Mouse (Mus musculus) brown adipose tissue, adult 24 weeks (tissue): ENCODE measurements around the gene Nupr1. TPM values are rescaled to one million over a fixed set of nuclear protein-coding genes. Genes with fewer than 3 reads are reported as not detected.
A peak's percentile ranks its signal among the peaks of the same experiment; 100 is the strongest.

Experiments
- H3K27ac ChIP-seq: fragments of 200-500 bp; replicated peaks from 2 replicates; pipeline ENCODE4 v1.5.1; 2012; ENCODE audit warnings: low read depth, mild to moderate bottlenecking, low read length
- H3K4me1 ChIP-seq: fragments of 200-500 bp; 2 replicates; pipeline ENCODE4 v1.6.1; 2012; ENCODE audit warnings: low read length, mixed read lengths; ENCODE audit not compliant: control insufficient read depth, insufficient read depth, insufficient read length
- H3K4me3 ChIP-seq: fragments of 200-500 bp; 2 replicates; pipeline ENCODE4 v1.5.1; 2012; ENCODE audit warnings: low read depth, mild to moderate bottlenecking, low read length, moderate library complexity; ENCODE audit not compliant: insufficient read depth
- polyA plus RNA-seq: library from polyadenylated mRNA; stranded (reverse); fragments of >200 nt; gene quantifications from 2 replicates; pipeline ENCODE4 v1.2.4, GENCODE M21; 2012; ENCODE audit not compliant: missing spikeins, insufficient read depth, insufficient read length

Gene Nupr1
- polyA plus RNA-seq, 1 experiment = 89.5 TPM

- Histone ChIP-seq H3K27ac (no peak overlapping the region), H3K4me1 (peaks cover 9% of the 10 kb centered on the region), H3K4me3 (no peak overlapping the region)
Observed at GRCm38 (mm10) chr7:126596414-126596813, 34.2 kb downstream of the Nupr1 start.

- Histone ChIP-seq H3K4me3 (no peak overlapping the region), H3K27ac (no peak overlapping the region)
Observed at GRCm38 (mm10) chr7:126595890-126596289, 34.8 kb downstream of the Nupr1 start.

GRCm38 (mm10) chr7:126594862-126595561, 35.6 kb downstream of the Nupr1 start, which contains the start of gene Il27:
Il27 (minus strand) TSS chr7:126594941.
- H3K27ac ChIP-seq = no peak within 1 kb of the TSS
- H3K4me1 ChIP-seq = peaks cover 9% of the 10 kb centered on the region
- no peak within 1 kb of the TSS for H3K4me3 ChIP-seq

More at GRCm38 (mm10) chr7:126595890-126596289, 34.8 kb downstream of the Nupr1 start:
- peaks cover 9% of the 10 kb centered on the region for H3K4me1 ChIP-seq

DNA sequence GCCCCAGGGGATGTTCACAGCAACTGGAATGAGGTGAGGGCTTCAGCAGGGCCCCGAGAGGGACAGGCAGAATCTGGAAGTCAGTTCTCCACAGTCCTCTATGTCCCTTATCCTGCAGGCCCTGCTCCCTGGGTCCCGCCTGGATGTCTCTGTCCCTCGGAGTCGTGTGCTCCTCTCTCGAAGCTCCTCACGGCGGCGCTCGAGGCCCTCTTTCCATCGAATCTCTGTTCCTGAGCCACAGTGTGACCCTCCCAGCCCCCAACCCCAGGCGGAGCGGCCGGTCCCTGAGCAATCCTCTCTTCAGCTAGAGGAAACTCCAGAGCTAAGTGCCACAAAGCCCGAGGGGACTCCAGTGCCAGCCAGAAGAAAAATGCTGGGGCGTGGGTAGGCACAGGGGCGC, 42.9 kb downstream of the Nupr1 start:
- Histone ChIP-seq H3K27ac (peak overlapping the region; percentile 20), H3K4me3 (peak overlapping the region; percentile 13; the same call in 1 of the 2 replicates), H3K4me1 (peaks cover 10% of the 10 kb centered on the region)

DNA sequence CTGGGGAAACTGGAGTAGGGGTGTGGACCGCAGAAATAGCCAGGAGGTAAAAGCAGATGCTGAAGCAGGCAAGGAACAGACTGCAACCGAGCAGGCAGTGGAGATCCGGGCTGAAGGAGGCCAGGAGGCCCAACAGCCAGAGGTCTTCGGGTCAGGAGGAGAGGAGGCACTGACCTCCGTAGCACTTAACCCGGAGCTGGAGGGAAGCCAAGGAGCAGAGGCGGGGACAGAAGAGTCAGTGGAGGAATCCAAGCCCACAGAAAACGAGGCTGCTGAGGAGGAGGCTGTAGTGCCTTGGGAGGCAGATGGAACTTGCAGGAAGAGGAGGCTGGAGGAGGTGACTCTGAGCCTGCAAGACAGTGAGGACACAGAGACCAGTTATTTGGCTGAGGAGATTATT, 43.8 kb downstream of the Nupr1 start:
- Histone ChIP-seq H3K27ac (peak overlapping the region; percentile 42), H3K4me3 (peak overlapping the region; percentile 20), H3K4me1 (peaks cover 5% of the 10 kb centered on the region; the same call in 1 of the 2 replicates)

GRCm38 (mm10) chr7:126585717-126586116, 44.9 kb downstream of the Nupr1 start, which contains the start of gene Cln3:
Cln3 (minus strand) TSS chr7:126585817.
- peaks cover 5% of the 10 kb centered on the region; the same call in 1 of the 2 replicates for H3K4me1 ChIP-seq
- H3K27ac ChIP-seq = peak within 1 kb of the TSS; percentile 42
- peak within 1 kb of the TSS; percentile 32 for H3K4me3 ChIP-seq

- Histone ChIP-seq H3K4me3 (peak within 1 kb of the TSS; percentile 66), H3K27ac (peak within 1 kb of the TSS; percentile 90), H3K4me1 (peaks cover 5% of the 10 kb centered on the region; the same call in 1 of the 2 replicates)
Observed at GRCm38 (mm10) chr7:126584506-126584977, 46.1 kb downstream of the Nupr1 start, which contains the start of gene Apobr. Apobr (plus strand) TSS chr7:126584942.

- peak overlapping the region; percentile 90 for H3K27ac ChIP-seq
- peaks cover 5% of the 10 kb centered on the region; the same call in 1 of the 2 replicates for H3K4me1 ChIP-seq
- peak overlapping the region; percentile 66 for H3K4me3 ChIP-seq
Observed at GRCm38 (mm10) chr7:126583761-126584160, 46.9 kb downstream of the Nupr1 start.

DNA sequence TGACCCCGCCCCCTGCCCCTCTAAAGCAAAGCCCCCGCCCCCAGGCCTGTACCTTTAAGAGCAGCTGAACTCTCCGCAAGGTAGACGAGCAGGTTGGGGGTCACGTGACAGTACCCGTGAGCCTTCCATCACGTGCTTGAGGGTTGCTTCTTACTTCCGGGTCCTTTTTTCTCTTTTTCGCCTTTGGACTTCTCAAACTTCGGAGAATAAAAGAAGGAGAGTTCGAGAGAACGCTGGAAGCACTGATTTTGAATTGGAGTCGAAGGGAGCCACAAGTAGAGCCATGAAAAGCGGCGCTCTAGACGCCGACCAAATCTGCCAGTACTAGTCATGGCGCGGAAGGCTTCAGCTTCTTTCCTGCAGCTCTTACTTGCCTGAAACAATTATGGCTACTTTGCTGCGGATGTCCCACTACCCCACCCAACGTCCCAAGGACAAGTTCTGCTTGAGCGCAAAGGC, 47.4 kb downstream of the Nupr1 start:
- Histone ChIP-seq H3K4me1 (peaks cover 5% of the 10 kb centered on the region; the same call in 1 of the 2 replicates), H3K27ac (peak overlapping the region; percentile 90)

GRCm38 (mm10) chr7:126582759-126583158, 47.9 kb downstream of the Nupr1 start:
- no peak overlapping the region; the same call in 1 of the 2 replicates for H3K27ac ChIP-seq
- peak overlapping the region; percentile 66 for H3K4me3 ChIP-seq
- peaks cover 5% of the 10 kb centered on the region; the same call in 1 of the 2 replicates for H3K4me1 ChIP-seq

More for the DNA sequence above, 47.4 kb downstream of the Nupr1 start:
- H3K4me3 ChIP-seq = peak overlapping the region; percentile 66

- Histone ChIP-seq H3K4me3 (no peak overlapping the region), H3K4me1 (no peaks in the 10 kb centered on the region), H3K27ac (no peak overlapping the region)
Observed at GRCm38 (mm10) chr7:126581661-126582060, 49.0 kb downstream of the Nupr1 start.

DNA sequence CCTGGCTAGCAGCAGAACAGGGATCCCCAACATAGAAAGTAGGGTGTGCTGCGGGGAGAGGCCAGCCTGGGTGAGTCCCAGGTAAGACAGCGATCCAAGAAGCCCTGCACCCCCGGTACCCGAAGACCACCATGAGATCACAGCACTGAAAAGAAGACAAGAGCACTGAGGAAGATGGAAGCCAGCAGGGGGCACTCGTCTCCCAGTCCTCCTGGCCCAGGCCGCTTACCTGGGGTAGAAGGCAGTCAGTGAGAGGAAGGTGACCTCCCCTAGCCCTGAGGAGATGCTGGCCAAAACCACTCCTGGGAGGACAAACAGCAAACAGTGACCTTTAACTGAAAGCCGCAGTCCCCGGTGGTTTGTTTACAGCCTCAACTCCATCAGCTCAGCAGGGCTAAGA, 51.5 kb downstream of the Nupr1 start:
- Histone ChIP-seq H3K4me3 (no peak overlapping the region), H3K4me1 (no peaks in the 10 kb centered on the region), H3K27ac (no peak overlapping the region)

DNA sequence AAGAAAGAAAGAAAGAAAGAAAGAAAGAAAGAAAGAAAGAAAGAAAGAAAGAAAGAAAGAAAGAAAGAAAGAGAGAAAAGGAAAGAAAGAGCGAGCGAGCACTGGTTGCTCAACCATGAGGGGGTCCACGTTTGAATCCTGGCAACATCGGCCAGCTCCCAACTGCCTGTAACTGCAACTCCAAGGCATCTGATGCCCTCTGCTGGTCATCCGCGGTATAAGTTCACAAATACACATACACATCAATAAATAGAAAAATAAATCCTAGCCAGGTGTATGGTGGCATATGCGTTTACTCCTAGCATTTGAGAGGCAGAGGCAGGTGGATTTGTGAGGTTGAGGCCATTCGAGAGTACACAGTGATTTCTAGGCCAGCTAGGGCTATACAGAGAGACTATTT, 53.7 kb downstream of the Nupr1 start:
- H3K4me1 ChIP-seq = no peaks in the 10 kb centered on the region
- H3K27ac ChIP-seq = no peak overlapping the region
- no peak overlapping the region for H3K4me3 ChIP-seq
